Mouse (Mus musculus): Measurements from ENCODE around the gene Olfr145.

GRCm38 (mm10) chr9:37905555-37905954 is 9.0 kb downstream of the Olfr145 start:
- TF ChIP-seq EP300 (IDR thresholded peaks at IDR 0.05; ENCODE audit: low read depth), result no peak
- no peak for TF ChIP-seq CTCF (IDR thresholded peaks at IDR 0.05; ENCODE audit: low read depth)

Measured in liver, postnatal 0 days (tissue).